Mouse (Mus musculus) forebrain, postnatal 0 days (tissue): Measurements from ENCODE around the gene Tyw1. TPM values are rescaled to one million over a fixed set of nuclear protein-coding genes. Genes with fewer than 3 reads are reported as not detected.

Experiments
- ATAC-seq: fragments of 200-750 bp; cut with Nextera tagmentation; 2 replicates; pipeline ENCODE4 v1.8.0; 2017; ENCODE audit warnings: mild to moderate bottlenecking, moderate library complexity
- DNase-seq: peaks from one replicate; pipeline ENCODE4 v3.0.0-alpha.2; 2015
- H3K27ac ChIP-seq: fragments of 300-500 bp; sonication (generic); 2 replicates; pipeline ENCODE4 v1.5.1; 2014; ENCODE audit warnings: low read depth, mild to moderate bottlenecking, antibody characterized with exemption, low read length, moderate library complexity, mixed read lengths
- H3K27me3 ChIP-seq: fragments of 300-500 bp; sonication (generic); 2 replicates; pipeline ENCODE4 v1.6.1; 2014; ENCODE audit warnings: mild to moderate bottlenecking, low read length, mixed read lengths; ENCODE audit not compliant: insufficient read depth
- H3K36me3 ChIP-seq: fragments of 300-500 bp; sonication (generic); 2 replicates; pipeline ENCODE4 v1.6.1; 2014; ENCODE audit warnings: mild to moderate bottlenecking, moderate library complexity; ENCODE audit not compliant: insufficient read depth
- H3K4me1 ChIP-seq: fragments of 300-500 bp; sonication (generic); 2 replicates; pipeline ENCODE4 v1.6.1; 2014; ENCODE audit warnings: antibody characterized with exemption; ENCODE audit not compliant: insufficient read depth
- H3K4me2 ChIP-seq: fragments of 300-500 bp; sonication (generic); 2 replicates; pipeline ENCODE4 v1.6.1; 2014; ENCODE audit warnings: low read depth, mild to moderate bottlenecking, moderate library complexity
- H3K4me3 ChIP-seq: fragments of 300-500 bp; sonication (generic); 2 replicates; pipeline ENCODE4 v1.5.1; 2014; ENCODE audit warnings: low read depth, low read length, mixed read lengths
- H3K9ac ChIP-seq: fragments of 300-500 bp; sonication (generic); 2 replicates; pipeline ENCODE4 v1.6.1; 2014; ENCODE audit warnings: mild to moderate bottlenecking
- H3K9me3 ChIP-seq: fragments of 300-500 bp; sonication (generic); 2 replicates; pipeline ENCODE4 v1.6.1; 2016; ENCODE audit warnings: low read length
- CTCF ChIP-seq: sonication (generic); IDR thresholded peaks from 2 replicates; pipeline ENCODE4 v1.5.1; 2016; ENCODE audit warnings: antibody characterized with exemption, control low read depth, low read depth
- WGBS: fragments of 180-500 bp; shearing (Covaris S2); extraction: QIAGEN DNeasy Blood & Tissue Kit; methylation state at CpG from one replicate; pipeline ENCODE4 v1.1.7; 2014; 5-methylcytosine and 5-hydroxymethylcytosine counted together
- polyA plus RNA-seq: library from polyadenylated mRNA; unstranded; fragments of >200 nt; fragmentation: Nextera tagmentation; extraction: Ambion mirVana; gene quantifications from 2 replicates; pipeline ENCODE4 v1.2.1, GENCODE M21; 2015
- total RNA-seq: library from RNA; depleted of rRNA; stranded (reverse); fragments of >200 nt; gene quantifications from 2 replicates; pipeline ENCODE4 v1.2.3, GENCODE M21; 2014

The Tyw1 gene
- total and polyA plus RNA-seq, 2 experiments from 2014 or later, result 18.5 to 19.8 TPM

GRCm38 (mm10) chr5:130327615-130328263 lies 72.3 kb downstream of the Tyw1 start:
- Histone ChIP-seq H3K9me3 (no peaks in the 10 kb centered on the region), H3K27ac (no peak overlapping the region), H3K36me3 (peaks cover 4% of the 10 kb centered on the region), H3K4me2 (no peak overlapping the region), H3K4me1 (no peaks in the 10 kb centered on the region), H3K4me3 (no peak overlapping the region), H3K9ac (no peak overlapping the region), H3K27me3 (no peaks in the 10 kb centered on the region)
- ATAC-seq (no peak), DNase-seq (no peak)
- WGBS, result 86% methylated on average over 6 of the region's 6 CpGs
- TF ChIP-seq CTCF, result no peak

DNA sequence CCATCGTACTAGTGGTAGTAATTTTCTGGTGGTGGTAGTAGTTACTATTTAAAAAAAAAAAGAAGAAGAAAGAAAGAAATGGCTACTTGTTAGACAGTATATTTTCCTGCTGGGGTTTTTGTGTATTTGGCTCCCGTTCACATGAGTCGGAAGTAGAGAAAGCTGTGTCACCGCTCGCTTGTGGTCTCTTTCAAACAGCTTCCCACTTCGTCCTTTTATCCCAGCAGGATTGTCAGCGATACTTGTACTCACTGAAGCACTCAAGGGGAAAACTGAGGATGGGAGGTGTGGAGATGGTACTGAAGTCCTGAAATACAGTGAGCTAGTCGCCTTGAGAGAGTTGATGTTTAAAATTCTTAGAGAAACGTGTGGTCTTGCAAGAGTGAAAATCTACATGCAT lies 72.9 kb downstream of the Tyw1 start:
- no peak overlapping the region for H3K27ac ChIP-seq
- TF ChIP-seq CTCF, result no peak
- no peaks in the 10 kb centered on the region for H3K27me3 ChIP-seq
- H3K36me3 ChIP-seq, result peaks cover 4% of the 10 kb centered on the region
- no peak overlapping the region for H3K4me2 ChIP-seq
- H3K9me3 ChIP-seq, result no peaks in the 10 kb centered on the region
- H3K4me1 ChIP-seq, result no peaks in the 10 kb centered on the region
- H3K9ac ChIP-seq, result no peak overlapping the region
- no peak for ATAC-seq
- no peak for DNase-seq
- 82% methylated on average over 9 of the region's 9 CpGs for WGBS
- no peak overlapping the region for H3K4me3 ChIP-seq

DNA sequence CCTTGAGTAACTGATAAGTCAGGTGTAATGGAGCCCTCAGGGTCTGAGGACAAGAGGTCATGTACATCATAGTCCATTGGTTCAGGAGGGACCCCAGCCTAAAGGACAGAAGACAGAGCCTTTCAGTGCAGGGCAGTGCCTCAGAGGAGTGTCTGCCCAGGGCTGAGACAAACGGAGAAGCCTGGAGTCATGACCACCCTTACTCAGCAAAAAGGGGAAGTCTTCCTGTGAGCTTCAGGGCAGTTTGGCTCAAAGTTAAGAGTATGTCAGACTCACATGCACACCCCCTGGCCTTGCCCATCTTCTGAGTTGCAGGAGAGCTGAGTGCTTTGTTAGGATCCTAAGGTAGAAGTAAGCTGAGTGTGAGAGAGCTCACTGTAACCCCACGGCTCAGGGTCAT lies 74.5 kb downstream of the Tyw1 start:
- 90% methylated on average over 2 of the region's 2 CpGs for WGBS
- Histone ChIP-seq H3K9me3 (no peaks in the 10 kb centered on the region), H3K4me2 (no peak overlapping the region), H3K27me3 (no peaks in the 10 kb centered on the region), H3K4me1 (no peaks in the 10 kb centered on the region), H3K9ac (no peak overlapping the region), H3K27ac (no peak overlapping the region), H3K36me3 (peaks cover 4% of the 10 kb centered on the region), H3K4me3 (no peak overlapping the region)
- DNase-seq (no peak), ATAC-seq (no peak)
- no peak for TF ChIP-seq CTCF

- TF ChIP-seq CTCF, result no peak
- peaks cover 8% of the 10 kb centered on the region for H3K36me3 ChIP-seq
- ATAC-seq, result no peak
- H3K9me3 ChIP-seq, result no peaks in the 10 kb centered on the region
- 49% methylated on average over 4 of the region's 4 CpGs for WGBS
- H3K4me1 ChIP-seq, result no peaks in the 10 kb centered on the region
- H3K4me3 ChIP-seq, result no peak overlapping the region
- H3K27ac ChIP-seq, result no peak overlapping the region
- H3K4me2 ChIP-seq, result no peak overlapping the region
- DNase-seq, result no peak
- no peaks in the 10 kb centered on the region for H3K27me3 ChIP-seq
- no peak overlapping the region for H3K9ac ChIP-seq
Measured at GRCm38 (mm10) chr5:130330801-130331200, 75.4 kb downstream of the Tyw1 start.

GRCm38 (mm10) chr5:130331206-130331605 lies 75.8 kb downstream of the Tyw1 start:
- Histone ChIP-seq H3K27me3 (no peaks in the 10 kb centered on the region), H3K4me3 (no peak overlapping the region), H3K36me3 (peaks cover 11% of the 10 kb centered on the region), H3K4me1 (no peaks in the 10 kb centered on the region), H3K9me3 (no peaks in the 10 kb centered on the region), H3K9ac (no peak overlapping the region), H3K4me2 (no peak overlapping the region), H3K27ac (peak overlapping the region; percentile 35; the same call in 1 of the 2 replicates)
- ATAC-seq (peak; percentile 20; the same call in 1 of the 2 replicates), DNase-seq (peak; percentile 24)
- 22% methylated on average over 4 of the region's 4 CpGs for WGBS
- no peak for TF ChIP-seq CTCF

DNA sequence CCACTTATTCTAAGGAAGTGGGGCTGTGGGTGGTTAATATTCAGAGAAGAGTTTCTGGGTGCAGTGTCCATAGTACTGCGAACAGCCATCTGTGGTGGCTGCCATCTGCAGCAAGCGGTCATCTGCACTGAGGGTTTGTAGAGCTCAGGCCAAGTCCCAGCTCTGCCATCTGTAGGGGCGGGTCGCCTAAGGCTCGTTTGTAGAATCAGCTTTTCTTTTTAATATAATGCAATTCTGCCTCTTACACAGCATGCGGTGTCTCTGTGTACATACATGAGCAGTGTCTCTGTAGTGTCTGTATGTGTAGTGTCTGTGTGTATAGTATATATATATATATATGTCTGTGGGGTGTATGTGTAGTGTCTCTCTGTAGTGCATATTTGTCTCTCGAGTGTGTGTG lies 78.1 kb downstream of the Tyw1 start:
- H3K27me3 ChIP-seq, result no peaks in the 10 kb centered on the region
- H3K9me3 ChIP-seq, result no peaks in the 10 kb centered on the region
- 55% methylated on average over 7 of the region's 7 CpGs for WGBS
- no peak overlapping the region for H3K9ac ChIP-seq
- no peaks in the 10 kb centered on the region for H3K4me1 ChIP-seq
- H3K27ac ChIP-seq, result no peak overlapping the region
- no peak overlapping the region for H3K4me2 ChIP-seq
- DNase-seq (peak; percentile 13), ATAC-seq (peak; percentile 58)
- peaks cover 24% of the 10 kb centered on the region for H3K36me3 ChIP-seq
- no peak overlapping the region for H3K4me3 ChIP-seq
- no peak for TF ChIP-seq CTCF

DNA sequence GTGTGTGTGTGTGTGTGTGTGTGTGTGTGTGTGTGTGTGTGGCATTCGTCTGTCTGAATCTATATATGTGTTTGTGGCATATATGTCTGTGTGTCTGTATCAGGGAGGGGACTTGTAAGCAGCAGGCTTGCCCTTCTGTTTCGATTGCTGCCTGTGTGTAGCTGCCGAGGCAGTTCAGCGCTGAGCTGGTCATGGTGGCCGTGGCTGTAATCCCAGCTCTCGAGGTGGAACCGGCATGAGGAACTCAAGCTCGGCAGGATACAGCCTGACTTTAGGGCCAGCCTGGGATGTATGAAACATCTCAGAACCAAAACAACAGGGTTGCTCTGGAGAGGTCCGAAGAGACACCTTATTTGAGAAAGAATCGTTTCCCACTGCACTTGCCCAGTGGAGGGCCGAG lies 78.6 kb downstream of the Tyw1 start:
- no peak overlapping the region for H3K27ac ChIP-seq
- peaks cover 24% of the 10 kb centered on the region for H3K36me3 ChIP-seq
- H3K4me3 ChIP-seq, result no peak overlapping the region
- no peaks in the 10 kb centered on the region for H3K27me3 ChIP-seq
- 80% methylated on average over 11 of the region's 11 CpGs for WGBS
- H3K9me3 ChIP-seq, result no peaks in the 10 kb centered on the region
- TF ChIP-seq CTCF, result no peak
- peak; percentile 12; the same call in 1 of the 2 replicates for ATAC-seq
- H3K4me2 ChIP-seq, result no peak overlapping the region
- H3K9ac ChIP-seq, result no peak overlapping the region
- no peak for DNase-seq
- H3K4me1 ChIP-seq, result no peaks in the 10 kb centered on the region

GRCm38 (mm10) chr5:130335462-130335861 lies 80.0 kb downstream of the Tyw1 start:
- TF ChIP-seq CTCF, result no peak

More at GRCm38 (mm10) chr5:130335462-130335861, 80.0 kb downstream of the Tyw1 start:
- Histone ChIP-seq H3K4me3 (no peak overlapping the region), H3K27ac (no peak overlapping the region), H3K4me1 (no peaks in the 10 kb centered on the region), H3K4me2 (no peak overlapping the region), H3K9me3 (no peaks in the 10 kb centered on the region), H3K36me3 (peaks cover 28% of the 10 kb centered on the region), H3K27me3 (no peaks in the 10 kb centered on the region), H3K9ac (no peak overlapping the region)
- ATAC-seq, result no peak
- WGBS, result 98% methylated on average over 4 of the region's 4 CpGs
- no peak for DNase-seq
